Mouse (Mus musculus): ENCODE data around the gene Brap. TPM values are rescaled to one million over a fixed set of nuclear protein-coding genes. Genes with fewer than 3 reads are reported as not detected.
"Not testable (repeated sequence)": the region's sequence is repeated elsewhere in the genome, so short reads cannot be mapped to it uniquely, and the experiment has no call there.

The Brap gene
- polyA plus RNA-seq (2012; rRNA removed): 34.7 and 37.1 TPM in 2 replicates

DNA sequence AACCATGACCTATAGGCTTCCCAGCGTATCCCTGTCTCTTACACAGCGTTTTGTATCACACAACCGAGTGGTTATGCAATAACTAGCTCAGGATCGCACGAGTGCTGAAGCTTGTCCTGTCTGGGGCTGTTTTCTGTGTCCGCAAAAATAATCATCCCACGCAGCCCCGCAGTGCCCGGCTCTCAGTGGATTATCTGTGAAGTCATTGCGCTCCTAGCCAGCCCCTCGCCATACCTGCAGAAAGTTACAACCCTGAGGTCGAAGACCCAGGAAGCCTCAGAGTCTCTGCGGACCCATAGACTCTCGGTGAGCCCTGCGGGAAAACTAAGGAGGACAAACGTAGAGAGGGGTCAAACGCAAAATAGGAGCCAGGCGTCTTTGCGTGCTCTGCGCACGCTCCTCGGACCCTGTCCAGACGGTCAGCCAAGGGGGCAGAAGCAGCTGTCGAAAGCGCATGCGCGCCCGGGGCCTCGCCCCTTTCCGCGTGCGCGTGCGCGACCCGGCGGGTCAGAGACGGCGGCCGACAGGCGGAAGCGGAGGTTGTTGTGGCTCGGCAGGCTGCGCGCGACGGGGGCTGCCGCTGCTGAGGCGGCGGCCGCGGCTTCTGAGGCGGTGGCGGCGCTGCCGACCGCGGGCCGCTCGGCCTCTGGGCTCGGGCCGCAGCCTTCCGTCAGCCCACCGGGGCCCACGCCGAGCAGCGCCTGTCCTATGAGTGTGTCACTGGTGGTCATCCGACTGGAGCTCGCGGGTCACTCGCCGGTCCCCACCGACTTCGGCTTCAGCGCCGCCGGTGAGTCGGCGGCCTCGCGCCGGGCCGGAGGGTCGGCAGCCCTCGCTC is at the start of gene Brap, which contains the start of gene Acad10:
TSS of gene Brap (plus strand) at position 505 of the 838 bp plus-strand sequence.
TSS of gene Acad10 (minus strand) at position 456 of the 838 bp plus-strand sequence.
- peak; percentile 95 for DNase-seq (ENCODE audit: low spot score)

GRCm38 (mm10) chr5:121612036-121612435 is 48.3 kb upstream of the Brap start:
- DNase-seq (ENCODE audit: low spot score): no peak

GRCm38 (mm10) chr5:121614921-121615320 is 45.4 kb upstream of the Brap start:
- not testable (repeated sequence) for DNase-seq (ENCODE audit: low spot score)

- DNase-seq (ENCODE audit: low spot score): peak; percentile 71
Measured at GRCm38 (mm10) chr5:121618592-121619513, 41.5 kb upstream of the Brap start, which contains the start of gene Acad12. Acad12 (minus strand) TSS chr5:121618938.

GRCm38 (mm10) chr5:121621102-121621501 is 39.3 kb upstream of the Brap start:
- DNase-seq (ENCODE audit: low spot score): no peak

- DNase-seq (ENCODE audit: low spot score): no peak
Measured at GRCm38 (mm10) chr5:121623241-121623640, 37.1 kb upstream of the Brap start.

- DNase-seq (ENCODE audit: low spot score): peak; percentile 48
Measured at GRCm38 (mm10) chr5:121627871-121628270, 32.5 kb upstream of the Brap start.

GRCm38 (mm10) chr5:121631106-121631647 is 29.2 kb upstream of the Brap start:
- not testable (repeated sequence) for DNase-seq (ENCODE audit: low spot score)

DNA sequence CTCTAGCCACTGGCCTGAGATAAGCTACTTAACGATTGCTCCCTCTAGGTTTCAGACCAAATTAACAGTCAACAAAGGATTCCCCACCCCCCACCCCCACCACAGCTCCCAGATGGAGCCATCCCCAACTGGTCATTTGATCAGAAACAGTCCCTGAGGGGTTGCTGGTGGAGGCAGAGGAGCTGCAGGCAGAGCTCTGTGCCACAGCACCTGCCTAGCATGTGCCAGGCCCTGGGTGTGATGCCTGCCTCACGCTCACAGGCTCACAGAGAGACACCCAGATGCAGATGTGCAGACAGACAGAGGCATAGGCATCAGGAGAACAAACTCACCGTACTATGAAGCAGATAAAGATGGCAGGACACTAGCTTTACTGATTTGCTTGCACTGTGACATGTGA is 27.6 kb upstream of the Brap start:
- DNase-seq (ENCODE audit: low spot score): no peak

DNA sequence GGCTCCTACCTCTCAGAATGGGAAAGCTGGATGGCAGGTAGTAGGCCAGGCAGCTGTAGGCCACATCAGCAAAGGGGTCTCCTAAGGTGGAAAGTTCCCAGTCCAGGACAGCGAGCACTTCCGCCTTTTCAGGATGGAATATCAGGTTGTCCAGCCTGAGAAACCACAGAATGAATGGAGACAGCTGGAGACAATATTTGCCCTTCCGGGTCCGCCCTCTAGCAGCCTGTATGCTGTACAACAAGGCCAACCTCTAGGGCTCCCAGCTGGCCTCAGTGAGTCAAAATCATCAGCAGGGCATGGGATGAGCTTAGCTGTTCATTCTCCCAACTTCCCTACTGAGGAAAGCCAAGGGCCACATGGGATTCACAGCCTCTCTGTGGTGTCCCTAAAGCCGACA is 25.7 kb upstream of the Brap start:
- DNase-seq (ENCODE audit: low spot score): no peak

DNA sequence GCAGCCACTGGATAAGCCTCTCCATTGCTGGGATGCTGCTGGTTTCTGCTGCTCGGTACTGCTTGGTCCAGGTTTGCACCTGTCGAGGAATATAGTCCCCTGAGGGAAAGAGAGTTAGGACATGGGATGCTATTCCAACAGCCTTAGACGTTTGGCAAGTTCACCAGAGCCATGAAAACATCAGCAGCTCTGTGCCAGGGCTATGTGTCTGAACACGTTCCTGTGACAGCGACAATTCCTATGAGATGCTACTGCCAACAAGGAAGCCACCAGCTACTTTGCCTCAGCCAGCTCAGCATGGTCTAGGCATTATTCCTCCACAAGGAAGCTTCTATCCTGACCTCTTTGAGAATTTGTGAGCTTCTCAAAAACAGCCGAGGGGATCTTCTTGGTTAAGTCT is 23.1 kb upstream of the Brap start:
- DNase-seq (ENCODE audit: low spot score): no peak

DNA sequence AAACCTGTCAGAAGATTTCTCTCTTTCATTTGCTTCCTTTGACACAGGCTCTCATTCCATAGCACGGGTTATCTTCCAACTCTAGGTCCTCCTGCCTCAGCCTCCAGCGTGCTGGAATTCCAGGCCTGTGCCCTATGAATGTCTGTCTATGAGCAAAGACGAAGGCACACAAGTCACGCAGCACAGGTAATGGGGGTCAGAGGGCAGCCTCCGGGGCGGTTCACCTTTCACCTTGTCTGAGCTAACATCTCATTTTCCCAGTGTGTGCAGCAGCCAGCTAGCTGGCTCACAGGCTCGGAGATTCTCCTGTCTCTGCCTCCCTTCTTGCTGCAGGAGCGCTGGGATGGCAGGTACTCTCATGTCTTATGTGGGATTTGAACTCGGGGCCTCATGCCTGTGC is 20.8 kb upstream of the Brap start:
- DNase-seq (ENCODE audit: low spot score): no peak

DNA sequence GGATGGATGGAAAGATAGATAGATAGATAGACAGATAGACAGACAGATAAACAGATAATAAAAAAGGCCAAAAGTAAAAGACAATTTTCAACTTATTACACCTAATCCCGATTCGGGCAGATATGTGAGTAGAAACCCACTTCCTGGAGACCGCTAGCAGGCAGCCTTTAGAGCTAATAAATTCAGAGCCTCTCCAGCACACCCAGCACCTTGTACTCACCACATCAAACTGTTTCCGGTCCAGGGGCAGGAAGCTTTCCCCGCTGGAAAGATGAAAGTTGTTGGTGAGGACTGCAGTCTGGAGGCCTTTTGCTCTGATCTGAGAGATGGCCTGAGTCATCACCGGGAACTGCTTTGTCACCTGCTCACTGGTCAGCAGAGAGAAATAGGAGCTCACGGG is 11.2 kb upstream of the Brap start:
- DNase-seq (ENCODE audit: low spot score): no peak

DNA sequence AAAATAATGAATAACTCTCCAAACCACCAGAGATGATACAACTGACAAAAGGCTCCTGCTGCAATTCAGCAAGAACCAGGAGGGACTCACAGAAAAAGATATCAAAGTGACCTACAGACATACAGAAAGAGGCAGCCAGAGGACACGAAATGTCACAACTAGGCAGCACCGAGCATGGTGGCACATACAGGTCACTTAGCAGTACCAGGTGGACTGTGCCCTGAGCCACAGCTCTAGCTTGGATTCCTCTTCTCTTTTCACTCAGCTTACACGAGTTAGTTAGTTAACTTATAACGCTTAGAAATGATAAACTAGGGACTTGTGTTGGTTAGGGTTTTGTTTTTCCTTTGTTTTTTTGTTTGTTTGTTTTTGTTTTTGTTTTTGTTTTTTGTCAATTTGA is 5.8 kb upstream of the Brap start:
- no peak for DNase-seq (ENCODE audit: low spot score)

DNA sequence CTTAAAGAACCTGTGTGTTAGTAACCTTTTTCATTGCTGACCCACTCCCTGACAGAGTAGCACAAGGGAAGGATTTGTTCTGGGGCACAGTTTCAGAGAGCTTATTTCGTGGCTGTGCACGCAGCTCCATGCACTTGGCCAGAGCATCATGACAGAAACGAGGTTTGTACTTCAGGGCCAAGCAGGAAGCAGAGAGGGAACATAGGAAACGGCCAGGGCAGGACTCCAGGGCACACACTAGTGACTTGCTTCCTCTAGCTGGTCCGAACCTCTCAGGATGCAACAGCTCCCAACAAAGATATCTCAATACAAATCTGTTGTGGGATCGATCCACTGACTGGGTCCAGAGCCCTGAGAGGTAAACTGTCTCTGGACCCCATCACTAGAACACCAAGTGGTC is 3.5 kb upstream of the Brap start:
- not testable (repeated sequence) for DNase-seq (ENCODE audit: low spot score)

GRCm38 (mm10) chr5:121657656-121658055 is 2.7 kb upstream of the Brap start:
- not testable (repeated sequence) for DNase-seq (ENCODE audit: low spot score)

DNA sequence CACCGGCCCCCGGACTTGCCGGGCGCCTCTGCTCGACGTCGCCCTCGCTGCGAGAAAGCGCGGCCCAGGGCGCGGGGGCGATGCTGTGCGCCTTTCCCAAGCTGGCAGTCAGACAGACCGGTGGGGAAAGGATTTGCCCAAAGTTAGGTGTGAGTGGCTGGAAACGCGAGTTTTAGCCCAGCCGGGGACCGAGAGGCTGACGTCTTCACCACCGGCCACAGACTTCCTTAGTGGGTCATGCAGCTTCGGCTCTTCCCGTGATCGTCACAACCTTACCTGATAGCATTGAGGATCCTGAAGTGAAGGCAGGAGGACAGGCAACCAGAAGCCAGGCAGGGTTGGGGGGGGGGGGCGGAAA is 513 bp downstream of the Brap start:
- DNase-seq (ENCODE audit: low spot score): no peak

- DNase-seq (ENCODE audit: low spot score): no peak
Measured at GRCm38 (mm10) chr5:121661494-121661893, 1.1 kb downstream of the Brap start.

DNA sequence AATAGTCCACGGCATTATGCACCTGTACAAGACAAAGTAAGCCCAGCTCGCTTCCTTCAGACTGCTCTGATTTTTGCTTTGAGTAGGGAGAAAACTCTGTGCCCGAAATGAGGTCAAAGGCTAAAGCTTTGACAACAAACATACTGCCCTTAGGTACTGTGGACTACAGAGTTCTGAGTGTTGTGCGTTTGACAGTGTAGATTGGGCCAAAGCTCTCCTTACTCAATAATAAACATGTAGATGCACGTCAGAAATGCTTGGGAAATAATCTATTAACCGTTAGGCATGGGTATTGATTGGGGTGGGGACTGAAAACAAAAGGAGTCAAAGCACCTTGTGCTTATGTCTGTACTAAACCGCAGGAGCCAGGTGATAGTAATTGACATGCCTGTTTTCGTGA is 3.1 kb downstream of the Brap start:
- DNase-seq (ENCODE audit: low spot score): no peak

DNA sequence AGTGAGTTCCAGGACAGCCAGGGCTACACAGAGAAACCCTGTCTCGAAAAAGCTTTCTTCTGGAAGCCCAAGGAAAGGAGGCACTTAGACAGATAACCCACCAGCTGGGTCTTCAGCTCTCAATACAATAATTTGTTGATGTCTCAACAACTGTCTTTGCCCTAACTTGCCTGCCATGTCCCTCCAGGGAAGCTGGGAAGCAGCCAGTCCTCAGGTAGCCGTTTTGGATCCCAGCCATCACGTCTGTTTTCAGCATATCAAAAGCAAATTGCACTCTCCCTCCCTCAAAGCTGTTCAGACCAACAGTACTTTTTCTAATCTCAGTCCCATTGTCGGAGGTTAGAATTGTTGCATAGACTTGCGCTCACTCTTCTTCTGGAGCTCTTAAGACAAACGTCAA is 3.7 kb downstream of the Brap start:
- no peak for DNase-seq (ENCODE audit: low spot score)

GRCm38 (mm10) chr5:121664971-121665370 is 4.6 kb downstream of the Brap start:
- no peak for DNase-seq (ENCODE audit: low spot score)

GRCm38 (mm10) chr5:121667067-121667466 is 6.7 kb downstream of the Brap start:
- DNase-seq (ENCODE audit: low spot score): no peak
